Mouse (Mus musculus): ENCODE measurements around the gene Gmcl1. TPM values are rescaled to one million over a fixed set of nuclear protein-coding genes. Genes with fewer than 3 reads are reported as not detected.

Gene Gmcl1
- 35.4 and 36.9 TPM in 2 replicates for polyA plus RNA-seq (2012; rRNA removed)

GRCm38 (mm10) chr6:86733183-86733876 lies at the start of gene Gmcl1:
TSS of gene Gmcl1 (minus strand) at chr6:86733383.
- DNase-seq (ENCODE audit: low read depth): peak; percentile 98

GRCm38 (mm10) chr6:86782342-86782741 lies 49.2 kb upstream of the Gmcl1 start:
- DNase-seq (ENCODE audit: low read depth): no peak
- no peak for TF ChIP-seq CTCF (IDR thresholded peaks at IDR 0.05; ENCODE audit: borderline replicate concordance, extremely low read depth, insufficient read depth, insufficient read length)
- no peak for TF ChIP-seq POLR2A (IDR thresholded peaks at IDR 0.05; ENCODE audit: borderline replicate concordance, extremely low read depth, insufficient read depth, insufficient read length, poor library complexity, severe bottlenecking)

More at GRCm38 (mm10) chr6:86733183-86733876, at the start of gene Gmcl1:
- peak; percentile 83 for TF ChIP-seq POLR2A (IDR thresholded peaks at IDR 0.05; ENCODE audit: borderline replicate concordance, extremely low read depth, insufficient read depth, insufficient read length, poor library complexity, severe bottlenecking)
- TF ChIP-seq CTCF (IDR thresholded peaks at IDR 0.05; ENCODE audit: borderline replicate concordance, extremely low read depth, insufficient read depth, insufficient read length): no peak

- TF ChIP-seq CTCF (IDR thresholded peaks at IDR 0.05; ENCODE audit: borderline replicate concordance, extremely low read depth, insufficient read depth, insufficient read length) (no peak), POLR2A (IDR thresholded peaks at IDR 0.05; ENCODE audit: borderline replicate concordance, extremely low read depth, insufficient read depth, insufficient read length, poor library complexity, severe bottlenecking) (no peak)
- no peak for DNase-seq (ENCODE audit: low read depth)
Observed at GRCm38 (mm10) chr6:86781361-86781957, 48.3 kb upstream of the Gmcl1 start.

- no peak for DNase-seq (ENCODE audit: low read depth)
- TF ChIP-seq POLR2A (IDR thresholded peaks at IDR 0.05; ENCODE audit: borderline replicate concordance, extremely low read depth, insufficient read depth, insufficient read length, poor library complexity, severe bottlenecking): no peak
- no peak for TF ChIP-seq CTCF (IDR thresholded peaks at IDR 0.05; ENCODE audit: borderline replicate concordance, extremely low read depth, insufficient read depth, insufficient read length)
Observed at GRCm38 (mm10) chr6:86778910-86779594, 45.9 kb upstream of the Gmcl1 start.

GRCm38 (mm10) chr6:86777181-86777580 lies 44.0 kb upstream of the Gmcl1 start:
- TF ChIP-seq CTCF (IDR thresholded peaks at IDR 0.05; ENCODE audit: borderline replicate concordance, extremely low read depth, insufficient read depth, insufficient read length): no peak
- no peak for TF ChIP-seq POLR2A (IDR thresholded peaks at IDR 0.05; ENCODE audit: borderline replicate concordance, extremely low read depth, insufficient read depth, insufficient read length, poor library complexity, severe bottlenecking)
- DNase-seq (ENCODE audit: low read depth): no peak

- peak; percentile 5 for DNase-seq (ENCODE audit: low read depth)
- TF ChIP-seq CTCF (IDR thresholded peaks at IDR 0.05; ENCODE audit: borderline replicate concordance, extremely low read depth, insufficient read depth, insufficient read length) (no peak), POLR2A (IDR thresholded peaks at IDR 0.05; ENCODE audit: borderline replicate concordance, extremely low read depth, insufficient read depth, insufficient read length, poor library complexity, severe bottlenecking) (no peak)
Observed at GRCm38 (mm10) chr6:86776706-86777071, 43.5 kb upstream of the Gmcl1 start.

GRCm38 (mm10) chr6:86776001-86776705 lies 43.0 kb upstream of the Gmcl1 start:
- TF ChIP-seq POLR2A (IDR thresholded peaks at IDR 0.05; ENCODE audit: borderline replicate concordance, extremely low read depth, insufficient read depth, insufficient read length, poor library complexity, severe bottlenecking): no peak
- DNase-seq (ENCODE audit: low read depth): no peak

GRCm38 (mm10) chr6:86774937-86775336 lies 41.8 kb upstream of the Gmcl1 start:
- TF ChIP-seq CTCF (IDR thresholded peaks at IDR 0.05; ENCODE audit: borderline replicate concordance, extremely low read depth, insufficient read depth, insufficient read length) (no peak), POLR2A (IDR thresholded peaks at IDR 0.05; ENCODE audit: borderline replicate concordance, extremely low read depth, insufficient read depth, insufficient read length, poor library complexity, severe bottlenecking) (no peak)
- no peak for DNase-seq (ENCODE audit: low read depth)

- no peak for TF ChIP-seq POLR2A (IDR thresholded peaks at IDR 0.05; ENCODE audit: borderline replicate concordance, extremely low read depth, insufficient read depth, insufficient read length, poor library complexity, severe bottlenecking)
- no peak for TF ChIP-seq CTCF (IDR thresholded peaks at IDR 0.05; ENCODE audit: borderline replicate concordance, extremely low read depth, insufficient read depth, insufficient read length)
- no peak for DNase-seq (ENCODE audit: low read depth)
Observed at GRCm38 (mm10) chr6:86773830-86774229, 40.6 kb upstream of the Gmcl1 start.

GRCm38 (mm10) chr6:86772631-86773030 lies 39.4 kb upstream of the Gmcl1 start:
- TF ChIP-seq CTCF (IDR thresholded peaks at IDR 0.05; ENCODE audit: borderline replicate concordance, extremely low read depth, insufficient read depth, insufficient read length): no peak
- no peak for TF ChIP-seq POLR2A (IDR thresholded peaks at IDR 0.05; ENCODE audit: borderline replicate concordance, extremely low read depth, insufficient read depth, insufficient read length, poor library complexity, severe bottlenecking)
- no peak for DNase-seq (ENCODE audit: low read depth)

- TF ChIP-seq POLR2A (IDR thresholded peaks at IDR 0.05; ENCODE audit: borderline replicate concordance, extremely low read depth, insufficient read depth, insufficient read length, poor library complexity, severe bottlenecking) (no peak), CTCF (IDR thresholded peaks at IDR 0.05; ENCODE audit: borderline replicate concordance, extremely low read depth, insufficient read depth, insufficient read length) (no peak)
- DNase-seq (ENCODE audit: low read depth): no peak
Observed at GRCm38 (mm10) chr6:86768938-86769337, 35.8 kb upstream of the Gmcl1 start.

Measured in brain, embryonic 14.5 days (tissue).